Mouse (Mus musculus) cerebellum, adult 2 months (tissue): ENCODE measurements around the gene Milr1.

Experiments
- CTCF ChIP-seq: fragments of 200-500 bp; IDR thresholded peaks from 2 replicates; pipeline ENCODE4 v1.5.1; 2011; ENCODE audit warnings: low read depth, mild to moderate bottlenecking, control low read depth, low read length, moderate library complexity, borderline replicate concordance; ENCODE audit not compliant: insufficient read depth
- POLR2A ChIP-seq: fragments of 200-500 bp; IDR thresholded peaks from 2 replicates; pipeline ENCODE4 v1.6.1; 2011; ENCODE audit warnings: low read length, control low read depth, borderline replicate concordance; ENCODE audit not compliant: insufficient read depth

- TF ChIP-seq CTCF (no peak), POLR2A (no peak)
Observed at GRCm38 (mm10) chr11:106759028-106759427, 8.0 kb downstream of the Milr1 start.
